Mouse (Mus musculus) embryo, embryonic 10 days (tissue): ENCODE results near the gene Hnrnpdl.

ENCODE experiments used
- DNase-seq: peaks from one replicate; pipeline ENCODE4 v3.0.0-alpha.2; 2015; ENCODE audit warnings: low spot score

Gene Hnrnpdl

GRCm38 (mm10) chr5:100005431-100005830 lies 34.0 kb downstream of the Hnrnpdl start:
- DNase-seq, result no peak

- DNase-seq, result no peak
These were observed 35.6 kb downstream of the Hnrnpdl start for GRCm38 (mm10) chr5:100003895-100004294.

GRCm38 (mm10) chr5:100000500-100000899 lies 39.0 kb downstream of the Hnrnpdl start:
- no peak for DNase-seq

GRCm38 (mm10) chr5:100000048-100000447 lies 39.4 kb downstream of the Hnrnpdl start:
- no peak for DNase-seq

GRCm38 (mm10) chr5:99994680-99995079 lies 44.8 kb downstream of the Hnrnpdl start:
- DNase-seq, result no peak

GRCm38 (mm10) chr5:99994166-99994565 lies 45.3 kb downstream of the Hnrnpdl start:
- no peak for DNase-seq
